Mouse (Mus musculus): ENCODE results near the gene Tmem183a. TPM values are rescaled to one million over a fixed set of nuclear protein-coding genes. Genes with fewer than 3 reads are reported as not detected.
A peak's percentile ranks its signal among the peaks of the same experiment; 100 is the strongest.

Gene Tmem183a
- polyA plus RNA-seq, 1 experiment from 2014 or later, result 62.9 TPM

DNA sequence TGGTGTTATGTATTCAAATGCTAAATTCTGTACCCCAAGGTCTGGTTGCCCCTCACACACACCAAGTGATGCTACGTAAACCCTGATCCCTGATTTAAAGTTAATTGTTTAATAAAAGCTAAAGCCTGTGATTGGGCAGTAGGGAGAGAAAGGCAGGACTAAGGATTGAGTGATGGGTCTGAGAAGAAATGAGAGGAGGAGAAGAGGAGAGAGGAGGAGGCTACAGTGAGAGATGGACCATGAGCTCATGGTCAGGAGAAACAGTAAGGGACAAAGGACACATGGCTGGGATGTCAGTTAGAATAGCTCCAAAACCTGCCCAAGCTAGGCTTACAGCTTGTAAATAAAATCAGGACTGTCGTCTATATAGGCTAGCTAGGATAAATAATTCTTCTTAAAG, 19.3 kb upstream of the Tmem183a start:
- no peak for ATAC-seq
- H3K27ac ChIP-seq, result no peak overlapping the region
- no peak overlapping the region for H3K4me3 ChIP-seq
- 61% methylated on average over 2 of the region's 2 CpGs for WGBS (ENCODE audit: insufficient replicate concordance)
- H3K4me2 ChIP-seq, result no peak overlapping the region
- H3K4me1 ChIP-seq, result no peaks in the 10 kb centered on the region
- peaks cover 8% of the 10 kb centered on the region; the same call in 1 of the 2 replicates for H3K27me3 ChIP-seq (replicated peaks)
- no peak overlapping the region for H3K9ac ChIP-seq
- no peaks in the 10 kb centered on the region for H3K36me3 ChIP-seq
- 0 out of 2 replicates have a peak, but pooled peaks cover 4% of the 10 kb centered on the region for H3K9me3 ChIP-seq (replicated peaks)

GRCm38 (mm10) chr1:134374124-134374523, 12.3 kb upstream of the Tmem183a start:
- Histone ChIP-seq H3K4me2 (no peak overlapping the region), H3K36me3 (no peaks in the 10 kb centered on the region), H3K9me3 (replicated peaks) (peaks cover 8% of the 10 kb centered on the region), H3K4me3 (no peak overlapping the region), H3K4me1 (no peaks in the 10 kb centered on the region), H3K27me3 (replicated peaks) (0 out of 2 replicates have a peak, but pooled peaks cover 3% of the 10 kb centered on the region), H3K9ac (no peak overlapping the region), H3K27ac (no peak overlapping the region)
- no peak for ATAC-seq
- WGBS (ENCODE audit: insufficient replicate concordance), result 53% methylated on average over 2 of the region's 2 CpGs

GRCm38 (mm10) chr1:134368777-134369337, 7.1 kb upstream of the Tmem183a start:
- no peak overlapping the region for H3K4me2 ChIP-seq
- no peaks in the 10 kb centered on the region for H3K36me3 ChIP-seq
- ATAC-seq, result no peak
- WGBS (ENCODE audit: insufficient replicate concordance), result 41% methylated on average over 9 of the region's 9 CpGs
- H3K27ac ChIP-seq, result no peak overlapping the region
- no peaks in the 10 kb centered on the region for H3K4me1 ChIP-seq
- H3K9ac ChIP-seq, result no peak overlapping the region
- H3K9me3 ChIP-seq (replicated peaks), result peaks cover 8% of the 10 kb centered on the region
- no peak overlapping the region for H3K4me3 ChIP-seq
- no peaks in the 10 kb centered on the region for H3K27me3 ChIP-seq (replicated peaks)

DNA sequence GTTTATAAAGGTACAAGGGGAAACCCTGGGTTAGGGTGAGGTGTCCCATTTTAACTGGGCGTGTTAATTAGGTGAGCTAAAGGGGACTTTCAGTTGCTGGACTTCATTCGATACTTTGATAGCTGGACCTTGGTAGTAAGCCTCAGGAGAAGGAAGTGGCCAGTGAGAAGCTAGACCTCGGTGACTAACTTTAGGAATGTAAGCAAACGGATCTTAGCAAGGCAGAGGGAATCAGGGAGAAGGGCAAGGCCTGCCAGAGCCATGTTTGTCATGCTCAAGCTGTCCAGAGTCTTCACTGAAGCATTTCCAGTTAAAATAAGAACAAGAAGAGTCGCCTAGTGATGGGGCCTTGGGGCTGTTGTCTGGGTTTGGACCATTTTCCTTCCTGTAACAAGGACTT, 3.7 kb upstream of the Tmem183a start:
- ATAC-seq, result no peak
- Histone ChIP-seq H3K27me3 (replicated peaks) (no peaks in the 10 kb centered on the region), H3K9ac (no peak overlapping the region), H3K4me1 (peaks cover 11% of the 10 kb centered on the region), H3K4me3 (no peak overlapping the region), H3K27ac (no peak overlapping the region), H3K9me3 (replicated peaks) (peaks cover 8% of the 10 kb centered on the region), H3K36me3 (peaks cover 2% of the 10 kb centered on the region), H3K4me2 (no peak overlapping the region)
- WGBS (ENCODE audit: insufficient replicate concordance), result 55% methylated on average over 5 of the region's 5 CpGs

- H3K36me3 ChIP-seq, result peaks cover 23% of the 10 kb centered on the region
- no peaks in the 10 kb centered on the region for H3K27me3 ChIP-seq (replicated peaks)
- no peak overlapping the region for H3K4me3 ChIP-seq
- H3K9me3 ChIP-seq (replicated peaks), result no peaks in the 10 kb centered on the region
- no peak overlapping the region for H3K9ac ChIP-seq
- H3K4me2 ChIP-seq, result no peak overlapping the region
- H3K27ac ChIP-seq, result no peak overlapping the region
- no peak for ATAC-seq
- 68% methylated on average over 4 of the region's 4 CpGs for WGBS (ENCODE audit: insufficient replicate concordance)
- peaks cover 31% of the 10 kb centered on the region for H3K4me1 ChIP-seq
Measured at GRCm38 (mm10) chr1:134363194-134363593, 1.4 kb upstream of the Tmem183a start.

DNA sequence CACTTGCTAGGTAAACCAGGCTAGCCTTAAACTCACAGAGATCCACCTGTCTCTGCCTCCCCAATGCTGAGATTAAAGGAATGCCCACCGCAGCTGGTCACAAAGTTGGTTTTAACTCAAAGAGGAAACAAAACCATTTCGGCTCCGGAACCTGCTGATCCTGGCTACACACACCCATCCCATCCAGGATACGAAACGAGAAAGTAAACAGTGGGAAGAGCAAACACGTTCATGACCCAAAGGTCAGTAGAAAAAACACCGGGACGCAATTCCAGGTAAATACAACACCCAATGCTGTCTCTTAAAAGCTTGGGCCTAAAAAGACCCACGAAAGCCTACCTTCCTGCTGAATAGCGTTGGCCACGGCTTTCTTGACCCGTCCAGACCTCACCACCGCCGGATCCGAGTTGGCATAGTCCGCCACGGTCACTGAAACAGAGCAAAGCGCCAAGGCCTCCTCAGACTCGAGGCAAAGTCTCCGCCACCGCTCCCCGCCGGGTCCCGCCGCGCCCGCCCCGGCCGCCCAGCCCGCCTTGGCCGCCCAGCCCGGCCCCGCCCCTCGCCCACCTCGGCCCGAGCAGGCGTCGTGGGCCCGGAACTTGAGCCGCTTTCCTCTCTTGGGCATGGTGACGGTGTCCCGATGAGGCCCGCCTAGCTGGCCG, 453 bp downstream of the Tmem183a start:
- no peaks in the 10 kb centered on the region for H3K27me3 ChIP-seq (replicated peaks)
- 1% methylated on average over 40 of the region's 44 CpGs for WGBS (ENCODE audit: insufficient replicate concordance)
- H3K9ac ChIP-seq, result peak overlapping the region; percentile 91
- H3K36me3 ChIP-seq, result peaks cover 39% of the 10 kb centered on the region
- ATAC-seq, result peak; percentile 88
- peak overlapping the region; percentile 87 for H3K4me2 ChIP-seq
- H3K4me3 ChIP-seq, result peak overlapping the region; percentile 90
- peak overlapping the region; percentile 92 for H3K27ac ChIP-seq
- peaks cover 37% of the 10 kb centered on the region for H3K4me1 ChIP-seq
- H3K9me3 ChIP-seq (replicated peaks), result no peaks in the 10 kb centered on the region

GRCm38 (mm10) chr1:134360656-134361055, 1.1 kb downstream of the Tmem183a start:
- H3K36me3 ChIP-seq, result peaks cover 45% of the 10 kb centered on the region
- peaks cover 37% of the 10 kb centered on the region for H3K4me1 ChIP-seq
- ATAC-seq, result no peak
- H3K4me2 ChIP-seq, result peak overlapping the region; percentile 87
- peak overlapping the region; percentile 90 for H3K4me3 ChIP-seq
- H3K9me3 ChIP-seq (replicated peaks), result no peaks in the 10 kb centered on the region
- H3K27ac ChIP-seq, result peak overlapping the region; percentile 92; the same call in 1 of the 2 replicates
- peak overlapping the region; percentile 91 for H3K9ac ChIP-seq
- no peaks in the 10 kb centered on the region for H3K27me3 ChIP-seq (replicated peaks)
- 51% methylated on average over 7 of the region's 7 CpGs for WGBS (ENCODE audit: insufficient replicate concordance)

- Histone ChIP-seq H3K9ac (no peak overlapping the region), H3K9me3 (replicated peaks) (no peaks in the 10 kb centered on the region), H3K27me3 (replicated peaks) (no peaks in the 10 kb centered on the region), H3K4me2 (no peak overlapping the region), H3K27ac (0 out of 2 replicates have a peak overlapping the region, but pooled peaks have one; percentile 45), H3K4me3 (no peak overlapping the region), H3K4me1 (peaks cover 35% of the 10 kb centered on the region), H3K36me3 (peaks cover 77% of the 10 kb centered on the region)
- ATAC-seq, result no peak
- WGBS (ENCODE audit: insufficient replicate concordance), result 67% methylated on average over 4 of the region's 4 CpGs
Measured at GRCm38 (mm10) chr1:134357461-134357860, 4.3 kb downstream of the Tmem183a start.

GRCm38 (mm10) chr1:134353326-134353725, 8.5 kb downstream of the Tmem183a start:
- ATAC-seq, result no peak
- Histone ChIP-seq H3K36me3 (peaks cover 93% of the 10 kb centered on the region), H3K9me3 (replicated peaks) (no peaks in the 10 kb centered on the region), H3K9ac (no peak overlapping the region), H3K27ac (no peak overlapping the region), H3K27me3 (replicated peaks) (no peaks in the 10 kb centered on the region), H3K4me2 (no peak overlapping the region), H3K4me3 (no peak overlapping the region), H3K4me1 (peaks cover 8% of the 10 kb centered on the region)
- 90% methylated on average over 2 of the region's 2 CpGs for WGBS (ENCODE audit: insufficient replicate concordance)

DNA sequence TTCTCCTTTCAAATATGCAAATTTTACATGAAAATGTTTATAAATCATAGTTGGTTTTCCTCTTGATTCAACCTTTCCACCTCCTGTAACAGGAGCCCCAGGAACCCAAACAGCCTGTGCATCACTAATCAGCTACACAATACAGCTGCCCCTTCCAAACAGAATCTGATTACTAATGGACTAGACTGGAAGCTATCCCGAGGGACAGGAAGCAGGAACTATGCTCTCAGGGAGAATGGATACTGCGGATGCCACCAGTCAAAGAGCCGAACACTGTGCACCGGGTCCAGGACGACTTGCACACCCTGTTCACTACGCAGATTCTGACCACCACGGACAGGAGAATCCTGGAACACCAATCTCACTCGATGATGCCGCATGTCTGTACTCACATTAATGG, 14.0 kb downstream of the Tmem183a start:
- WGBS (ENCODE audit: insufficient replicate concordance), result 88% methylated on average over 9 of the region's 9 CpGs

DNA sequence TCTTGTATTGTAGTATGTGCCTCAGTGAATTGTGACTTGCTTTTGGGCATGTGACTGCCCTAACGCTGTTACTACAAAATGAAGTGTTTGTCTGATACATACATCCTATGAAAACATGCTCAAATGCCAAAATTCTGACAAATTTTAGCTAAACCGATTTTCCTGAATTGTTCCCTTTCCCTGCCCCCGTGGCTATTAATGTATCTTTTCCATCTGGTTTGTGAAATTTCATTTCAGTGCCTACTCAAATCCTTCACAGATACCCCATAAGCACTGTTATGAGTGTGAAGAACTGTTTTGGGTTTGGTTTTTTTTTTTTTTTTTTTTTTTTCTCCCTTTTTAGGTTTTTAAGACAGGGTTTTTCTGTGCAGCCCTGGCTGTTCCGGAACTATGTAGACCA, 16.7 kb downstream of the Tmem183a start:
- Histone ChIP-seq H3K9me3 (replicated peaks) (no peaks in the 10 kb centered on the region), H3K4me3 (peak overlapping the region; percentile 48), H3K4me1 (peaks cover 16% of the 10 kb centered on the region), H3K36me3 (peaks cover 39% of the 10 kb centered on the region), H3K27ac (no peak overlapping the region), H3K27me3 (replicated peaks) (peaks cover 22% of the 10 kb centered on the region), H3K4me2 (peak overlapping the region; percentile 74), H3K9ac (no peak overlapping the region)
- 76% methylated on average over 4 of the region's 4 CpGs for WGBS (ENCODE audit: insufficient replicate concordance)
- no peak for ATAC-seq

More for the DNA sequence above, 14.0 kb downstream of the Tmem183a start:
- H3K4me1 ChIP-seq, result peaks cover 16% of the 10 kb centered on the region
- no peak overlapping the region for H3K9ac ChIP-seq
- no peak for ATAC-seq
- H3K9me3 ChIP-seq (replicated peaks), result no peaks in the 10 kb centered on the region
- no peak overlapping the region for H3K27ac ChIP-seq
- H3K4me2 ChIP-seq, result no peak overlapping the region
- peaks cover 13% of the 10 kb centered on the region for H3K27me3 ChIP-seq (replicated peaks)
- H3K4me3 ChIP-seq, result no peak overlapping the region
- peaks cover 66% of the 10 kb centered on the region for H3K36me3 ChIP-seq

DNA sequence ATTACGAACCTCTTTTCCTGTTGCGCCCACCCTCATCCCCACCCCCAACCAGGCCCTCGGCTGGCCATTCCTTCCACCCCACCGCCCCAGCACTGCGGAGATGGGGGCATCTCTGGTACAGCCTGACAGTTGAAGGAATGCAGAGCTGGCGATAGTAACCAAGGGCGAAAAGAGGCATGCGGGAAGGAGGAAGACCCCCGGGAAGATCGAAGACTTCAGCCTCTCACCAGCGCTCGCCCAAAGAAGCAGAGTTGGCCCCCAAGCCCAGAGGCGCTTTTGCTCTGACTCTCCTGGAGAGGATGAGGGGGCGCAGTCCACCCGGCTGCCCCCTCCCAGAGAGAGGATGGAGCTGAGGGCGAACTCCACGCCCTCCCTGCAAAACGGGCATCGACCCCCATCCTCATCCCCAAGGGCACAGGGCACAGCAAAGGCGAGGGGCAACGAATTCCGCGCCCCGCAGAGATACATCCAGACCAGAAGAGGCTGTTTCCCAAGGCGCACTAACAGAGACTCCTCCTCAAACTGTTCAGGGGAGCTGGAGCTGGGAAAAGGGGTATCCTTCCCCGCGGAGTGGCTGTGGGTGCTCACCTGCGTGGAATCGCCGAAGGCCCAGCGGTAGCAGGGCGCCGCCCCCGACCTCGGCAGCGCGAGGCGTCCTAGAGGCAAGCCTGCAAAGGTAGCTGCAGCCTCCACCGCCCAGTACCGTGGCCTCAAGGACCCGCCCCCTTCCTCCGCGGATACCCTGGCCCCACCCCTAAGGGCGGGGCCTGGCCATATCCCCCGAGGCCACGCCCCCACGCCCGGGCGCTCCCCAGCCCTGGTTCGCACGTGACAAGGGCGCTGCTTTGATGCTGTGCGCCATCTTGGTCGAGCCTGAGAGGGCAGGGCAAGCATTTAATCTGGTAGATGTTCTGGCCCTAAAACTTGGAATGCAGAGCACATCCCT, 17.5 kb downstream of the Tmem183a start:
- 3% methylated on average over 53 of the region's 54 CpGs for WGBS (ENCODE audit: insufficient replicate concordance)
- Histone ChIP-seq H3K4me1 (peaks cover 16% of the 10 kb centered on the region), H3K27me3 (replicated peaks) (peaks cover 22% of the 10 kb centered on the region), H3K4me2 (peak overlapping the region; percentile 74), H3K36me3 (peaks cover 31% of the 10 kb centered on the region), H3K9ac (peak overlapping the region; percentile 62), H3K4me3 (peak overlapping the region; percentile 48), H3K27ac (no peak overlapping the region), H3K9me3 (replicated peaks) (no peaks in the 10 kb centered on the region)
- ATAC-seq, result peak; percentile 94
